Mouse (Mus musculus) cerebellum, adult 2 months (tissue): Measurements from ENCODE around the gene Fam20a.

Source experiments
- CTCF ChIP-seq: fragments of 200-500 bp; IDR thresholded peaks from 2 replicates; pipeline ENCODE4 v1.5.1; 2011; ENCODE audit warnings: low read depth, mild to moderate bottlenecking, control low read depth, low read length, moderate library complexity, borderline replicate concordance; ENCODE audit not compliant: insufficient read depth
- POLR2A ChIP-seq: fragments of 200-500 bp; IDR thresholded peaks from 2 replicates; pipeline ENCODE4 v1.6.1; 2011; ENCODE audit warnings: low read length, control low read depth, borderline replicate concordance; ENCODE audit not compliant: insufficient read depth

DNA sequence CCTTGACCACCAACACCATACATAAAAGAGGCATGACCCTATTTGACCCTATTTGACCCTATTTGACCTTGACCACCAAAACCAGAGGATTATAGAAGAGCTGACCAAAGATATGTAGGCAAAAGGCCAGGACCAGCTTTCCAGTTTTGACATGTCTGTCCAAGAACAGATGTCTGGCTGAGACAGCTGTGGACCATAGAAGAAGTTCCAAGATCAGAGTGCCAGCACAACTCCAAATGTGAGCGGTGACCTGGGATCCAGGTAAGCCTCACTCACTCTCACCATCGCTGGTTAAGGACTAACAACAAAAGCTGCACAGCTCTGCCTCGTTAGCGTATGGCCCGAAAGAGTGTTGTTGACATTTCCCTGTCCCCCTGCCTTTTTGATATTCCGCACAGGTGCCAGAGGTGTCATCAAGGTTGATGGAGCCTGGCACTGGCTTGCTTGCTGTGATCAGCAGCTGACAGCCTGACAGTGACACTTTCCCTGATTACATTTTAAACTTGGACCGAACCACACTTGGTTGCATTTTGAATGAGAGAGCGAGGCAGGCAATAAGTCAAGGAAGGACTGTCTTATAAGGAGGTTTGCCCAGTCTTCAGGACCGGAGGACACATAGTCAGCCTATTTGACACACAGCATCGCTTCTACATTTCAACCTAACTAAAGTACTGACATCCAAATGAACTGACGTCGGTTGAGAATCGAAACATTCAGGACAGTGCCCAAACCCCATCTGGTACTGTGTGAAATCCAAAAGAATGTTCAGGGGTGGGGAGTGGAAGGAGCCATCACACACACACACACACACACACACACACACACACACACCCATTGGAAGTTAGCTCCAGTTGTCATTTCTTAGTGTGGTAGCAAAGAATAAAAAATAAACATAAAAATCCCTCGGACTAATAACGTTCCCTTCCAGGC is 3.8 kb downstream of the Fam20a start:
- no peak for TF ChIP-seq CTCF
- TF ChIP-seq POLR2A: no peak
